Mouse (Mus musculus): ENCODE data around the gene Eddm3b. TPM values are rescaled to one million over a fixed set of nuclear protein-coding genes. Genes with fewer than 3 reads are reported as not detected.

Gene Eddm3b
- not detected in 2 replicates for polyA plus RNA-seq (2016; fragmentation: Nextera tagmentation; extraction: Ambion mirVana)

DNA sequence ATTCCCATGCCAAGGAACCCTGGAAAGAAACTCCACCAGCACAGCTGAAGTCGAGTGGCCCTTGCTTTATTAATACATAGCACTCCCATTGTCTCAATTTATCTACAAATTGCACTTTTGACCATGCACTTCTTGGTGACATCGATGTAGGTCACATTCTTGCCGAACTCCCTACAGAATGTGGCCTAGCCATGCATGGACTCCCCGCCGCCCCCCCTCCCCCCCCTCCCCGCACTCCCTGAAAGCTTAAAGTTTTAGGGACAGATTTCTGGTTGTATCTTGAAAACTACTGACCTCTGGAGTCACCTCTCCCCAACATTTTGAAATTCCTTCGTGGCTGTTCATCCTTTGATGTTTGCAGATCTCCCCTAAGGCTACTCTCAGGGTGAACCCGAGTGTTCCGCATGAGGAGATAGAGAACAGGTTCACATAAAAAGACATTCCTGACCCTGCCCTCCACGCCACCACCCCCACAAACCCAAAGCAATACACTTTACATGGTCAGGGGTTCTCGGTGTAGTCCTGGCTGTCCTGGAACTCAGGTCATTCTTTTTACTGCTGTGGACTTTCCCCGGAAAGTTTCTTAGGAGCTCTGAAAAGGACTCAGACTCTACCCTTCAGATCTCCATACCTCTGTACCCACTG lies at the start of gene Eddm3b:
Gene Eddm3b (plus strand): TSS at position 511 of the 645 bp plus-strand sequence.
- no peaks in the 10 kb centered on the region for H3K4me1 ChIP-seq (replicated peaks)
- no peak within 1 kb of the TSS for H3K9ac ChIP-seq
- H3K4me2 ChIP-seq = no peak within 1 kb of the TSS
- ATAC-seq (ENCODE audit: insufficient number of reproducible peaks, low FRiP score) = no peak
- H3K36me3 ChIP-seq = no peaks in the 10 kb centered on the region
- H3K27me3 ChIP-seq (replicated peaks) = no peaks in the 10 kb centered on the region
- no peak within 1 kb of the TSS for H3K27ac ChIP-seq (ENCODE audit: poor library complexity, severe bottlenecking)
- WGBS = 56% methylated on average over 12 of the region's 12 CpGs
- H3K9me3 ChIP-seq (replicated peaks) = peaks cover 3% of the 10 kb centered on the region; the same call in 1 of the 2 replicates
- no peak within 1 kb of the TSS for H3K4me3 ChIP-seq

DNA sequence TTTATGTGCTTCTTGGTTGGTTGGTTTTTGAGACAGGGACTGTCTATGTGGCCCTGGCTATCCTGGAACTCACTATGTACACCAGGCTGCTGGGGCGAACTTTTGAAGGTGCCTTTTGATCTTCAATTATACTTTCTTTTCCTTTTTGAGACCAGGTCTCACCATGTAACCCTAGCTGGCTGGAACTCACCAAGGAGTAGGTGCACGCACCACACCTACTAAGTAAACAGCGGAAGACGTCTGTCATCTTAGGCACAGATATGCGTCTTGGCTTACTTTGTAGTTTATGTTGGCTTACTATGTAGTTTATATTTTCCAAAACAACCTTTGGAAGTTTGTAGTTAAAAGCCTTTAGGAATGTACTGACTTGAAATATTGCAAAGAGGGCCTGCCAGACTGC lies 45.3 kb upstream of the Eddm3b start:
- Histone ChIP-seq H3K27me3 (replicated peaks) (0 out of 2 replicates have a peak, but pooled peaks cover 4% of the 10 kb centered on the region), H3K9ac (no peak overlapping the region), H3K27ac (ENCODE audit: poor library complexity, severe bottlenecking) (no peak overlapping the region), H3K36me3 (no peaks in the 10 kb centered on the region), H3K4me1 (replicated peaks) (0 out of 2 replicates have a peak, but pooled peaks cover 5% of the 10 kb centered on the region), H3K9me3 (replicated peaks) (no peaks in the 10 kb centered on the region), H3K4me3 (no peak overlapping the region), H3K4me2 (no peak overlapping the region)
- ATAC-seq (ENCODE audit: insufficient number of reproducible peaks, low FRiP score) = no peak
- WGBS = 83% methylated on average over 5 of the region's 5 CpGs

GRCm38 (mm10) chr14:51069617-51070016 lies 44.6 kb upstream of the Eddm3b start:
- ATAC-seq (ENCODE audit: insufficient number of reproducible peaks, low FRiP score) = no peak
- WGBS = 85% methylated on average over 2 of the region's 2 CpGs
- no peak overlapping the region for H3K27ac ChIP-seq (ENCODE audit: poor library complexity, severe bottlenecking)
- H3K36me3 ChIP-seq = no peaks in the 10 kb centered on the region
- H3K9me3 ChIP-seq (replicated peaks) = no peaks in the 10 kb centered on the region
- 0 out of 2 replicates have a peak, but pooled peaks cover 5% of the 10 kb centered on the region for H3K4me1 ChIP-seq (replicated peaks)
- no peak overlapping the region for H3K4me3 ChIP-seq
- H3K9ac ChIP-seq = no peak overlapping the region
- H3K27me3 ChIP-seq (replicated peaks) = 0 out of 2 replicates have a peak, but pooled peaks cover 4% of the 10 kb centered on the region
- H3K4me2 ChIP-seq = no peak overlapping the region

DNA sequence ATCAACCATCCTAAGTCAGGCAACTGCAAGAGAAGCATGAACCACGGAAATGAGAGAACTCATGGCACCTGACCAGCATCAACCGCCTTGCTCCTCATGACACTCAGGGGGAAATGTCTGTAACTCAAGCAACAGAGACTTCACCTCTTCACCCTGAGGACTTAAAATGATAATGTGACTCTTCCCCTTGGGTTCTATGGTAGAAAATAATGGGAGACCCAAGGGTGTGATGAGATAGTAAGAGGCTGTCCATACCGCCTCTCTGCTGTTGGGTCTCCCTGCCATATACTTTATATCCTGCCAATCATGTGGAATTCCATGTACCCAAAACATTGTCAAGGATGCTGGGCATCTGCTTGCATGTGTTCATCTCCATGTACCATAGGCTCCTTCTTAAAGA lies 39.9 kb upstream of the Eddm3b start, which contains the start of gene Olfr750:
Gene Olfr750 (minus strand): TSS at position 101 of the 400 bp plus-strand sequence.
- no peak within 1 kb of the TSS for H3K27ac ChIP-seq (ENCODE audit: poor library complexity, severe bottlenecking)
- H3K36me3 ChIP-seq = no peaks in the 10 kb centered on the region
- H3K9ac ChIP-seq = no peak within 1 kb of the TSS
- 76% methylated on average over 3 of the region's 3 CpGs for WGBS
- no peak within 1 kb of the TSS for H3K4me2 ChIP-seq
- H3K9me3 ChIP-seq (replicated peaks) = no peaks in the 10 kb centered on the region
- H3K4me3 ChIP-seq = no peak within 1 kb of the TSS
- no peaks in the 10 kb centered on the region for H3K4me1 ChIP-seq (replicated peaks)
- ATAC-seq (ENCODE audit: insufficient number of reproducible peaks, low FRiP score) = no peak
- 0 out of 2 replicates have a peak, but pooled peaks cover 7% of the 10 kb centered on the region for H3K27me3 ChIP-seq (replicated peaks)

DNA sequence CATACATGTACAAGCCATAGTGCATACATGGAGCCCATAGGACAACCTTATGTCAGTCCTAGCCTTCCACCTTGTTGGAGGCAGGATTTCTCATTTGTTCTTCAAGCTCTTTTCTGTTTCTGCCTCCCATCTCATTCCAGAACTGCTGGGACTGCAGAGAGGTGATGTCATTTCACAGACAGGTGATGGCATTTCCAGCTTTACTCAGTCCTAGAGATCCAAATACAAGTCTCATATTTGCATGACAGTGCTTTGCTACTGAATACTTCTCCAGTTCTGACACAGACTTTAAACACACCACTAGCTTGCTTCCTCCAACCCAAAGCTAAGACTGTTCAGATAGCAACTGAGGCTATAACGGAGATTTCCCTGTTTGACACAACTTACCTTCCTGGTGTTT lies 35.0 kb upstream of the Eddm3b start:
- Histone ChIP-seq H3K4me3 (no peak overlapping the region), H3K36me3 (no peaks in the 10 kb centered on the region), H3K4me2 (no peak overlapping the region), H3K27ac (ENCODE audit: poor library complexity, severe bottlenecking) (no peak overlapping the region), H3K9ac (no peak overlapping the region), H3K9me3 (replicated peaks) (no peaks in the 10 kb centered on the region), H3K4me1 (replicated peaks) (peaks cover 5% of the 10 kb centered on the region; the same call in 1 of the 2 replicates), H3K27me3 (replicated peaks) (peaks cover 16% of the 10 kb centered on the region)
- WGBS = 82% methylated on average over 1 of the region's 1 CpGs
- no peak for ATAC-seq (ENCODE audit: insufficient number of reproducible peaks, low FRiP score)

GRCm38 (mm10) chr14:51081035-51081434 lies 33.2 kb upstream of the Eddm3b start:
- no peak overlapping the region for H3K4me2 ChIP-seq
- H3K27me3 ChIP-seq (replicated peaks) = peaks cover 13% of the 10 kb centered on the region
- H3K9me3 ChIP-seq (replicated peaks) = no peaks in the 10 kb centered on the region
- ATAC-seq (ENCODE audit: insufficient number of reproducible peaks, low FRiP score) = no peak
- H3K9ac ChIP-seq = no peak overlapping the region
- no peaks in the 10 kb centered on the region for H3K36me3 ChIP-seq
- 77% methylated on average over 2 of the region's 2 CpGs for WGBS
- H3K4me1 ChIP-seq (replicated peaks) = peaks cover 5% of the 10 kb centered on the region; the same call in 1 of the 2 replicates
- H3K27ac ChIP-seq (ENCODE audit: poor library complexity, severe bottlenecking) = no peak overlapping the region
- no peak overlapping the region for H3K4me3 ChIP-seq

- peak; percentile 70 for ATAC-seq (ENCODE audit: insufficient number of reproducible peaks, low FRiP score)
- Histone ChIP-seq H3K4me1 (replicated peaks) (peaks cover 5% of the 10 kb centered on the region; the same call in 1 of the 2 replicates), H3K27ac (ENCODE audit: poor library complexity, severe bottlenecking) (no peak overlapping the region), H3K9me3 (replicated peaks) (no peaks in the 10 kb centered on the region), H3K9ac (peak overlapping the region; percentile 74), H3K27me3 (replicated peaks) (peaks cover 13% of the 10 kb centered on the region), H3K4me3 (peak overlapping the region; percentile 60), H3K4me2 (peak overlapping the region; percentile 88), H3K36me3 (no peaks in the 10 kb centered on the region)
- WGBS = 4% methylated on average over 40 of the region's 40 CpGs
These were observed 31.3 kb upstream of the Eddm3b start for GRCm38 (mm10) chr14:51082599-51083581.

GRCm38 (mm10) chr14:51083805-51084204 lies 30.4 kb upstream of the Eddm3b start:
- 13% methylated on average over 7 of the region's 7 CpGs for WGBS
- no peak for ATAC-seq (ENCODE audit: insufficient number of reproducible peaks, low FRiP score)
- no peak overlapping the region for H3K9ac ChIP-seq

GRCm38 (mm10) chr14:51085086-51085485 lies 29.1 kb upstream of the Eddm3b start:
- no peak overlapping the region for H3K4me2 ChIP-seq
- H3K9ac ChIP-seq = no peak overlapping the region
- H3K27ac ChIP-seq (ENCODE audit: poor library complexity, severe bottlenecking) = no peak overlapping the region
- 79% methylated on average over 2 of the region's 2 CpGs for WGBS
- no peak overlapping the region for H3K4me3 ChIP-seq
- no peaks in the 10 kb centered on the region for H3K9me3 ChIP-seq (replicated peaks)
- peaks cover 5% of the 10 kb centered on the region; the same call in 1 of the 2 replicates for H3K4me1 ChIP-seq (replicated peaks)
- ATAC-seq (ENCODE audit: insufficient number of reproducible peaks, low FRiP score) = no peak
- H3K36me3 ChIP-seq = no peaks in the 10 kb centered on the region
- H3K27me3 ChIP-seq (replicated peaks) = peaks cover 8% of the 10 kb centered on the region

More at GRCm38 (mm10) chr14:51083805-51084204, 30.4 kb upstream of the Eddm3b start:
- Histone ChIP-seq H3K4me2 (peak overlapping the region; percentile 88), H3K27ac (ENCODE audit: poor library complexity, severe bottlenecking) (no peak overlapping the region), H3K27me3 (replicated peaks) (peaks cover 13% of the 10 kb centered on the region), H3K4me3 (peak overlapping the region; percentile 60), H3K4me1 (replicated peaks) (peaks cover 5% of the 10 kb centered on the region; the same call in 1 of the 2 replicates), H3K36me3 (no peaks in the 10 kb centered on the region), H3K9me3 (replicated peaks) (no peaks in the 10 kb centered on the region)

DNA sequence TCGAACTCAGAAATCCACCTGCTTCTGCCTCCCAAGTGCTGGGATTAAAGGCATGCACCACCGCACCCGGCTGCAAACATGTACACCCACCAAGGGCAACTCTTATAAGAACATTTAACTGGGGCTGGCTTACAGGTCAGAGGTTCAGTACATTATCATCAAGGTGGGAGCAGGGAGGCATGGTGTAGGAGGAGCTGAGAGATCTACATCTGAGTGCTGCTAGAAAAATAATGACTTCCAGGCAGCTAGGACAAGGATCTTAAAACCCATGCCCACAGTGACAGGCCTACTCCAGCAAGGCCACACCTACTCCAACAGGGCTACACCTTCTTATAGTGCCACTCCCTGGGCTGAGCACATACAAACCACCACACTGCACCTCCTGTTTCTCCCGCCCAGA lies 28.3 kb upstream of the Eddm3b start:
- Histone ChIP-seq H3K4me1 (replicated peaks) (peaks cover 5% of the 10 kb centered on the region; the same call in 1 of the 2 replicates), H3K36me3 (no peaks in the 10 kb centered on the region), H3K27ac (ENCODE audit: poor library complexity, severe bottlenecking) (no peak overlapping the region), H3K4me2 (no peak overlapping the region), H3K4me3 (no peak overlapping the region), H3K9me3 (replicated peaks) (no peaks in the 10 kb centered on the region), H3K27me3 (replicated peaks) (0 out of 2 replicates have a peak, but pooled peaks cover 3% of the 10 kb centered on the region), H3K9ac (no peak overlapping the region)
- 77% methylated on average over 4 of the region's 4 CpGs for WGBS
- ATAC-seq (ENCODE audit: insufficient number of reproducible peaks, low FRiP score) = no peak

DNA sequence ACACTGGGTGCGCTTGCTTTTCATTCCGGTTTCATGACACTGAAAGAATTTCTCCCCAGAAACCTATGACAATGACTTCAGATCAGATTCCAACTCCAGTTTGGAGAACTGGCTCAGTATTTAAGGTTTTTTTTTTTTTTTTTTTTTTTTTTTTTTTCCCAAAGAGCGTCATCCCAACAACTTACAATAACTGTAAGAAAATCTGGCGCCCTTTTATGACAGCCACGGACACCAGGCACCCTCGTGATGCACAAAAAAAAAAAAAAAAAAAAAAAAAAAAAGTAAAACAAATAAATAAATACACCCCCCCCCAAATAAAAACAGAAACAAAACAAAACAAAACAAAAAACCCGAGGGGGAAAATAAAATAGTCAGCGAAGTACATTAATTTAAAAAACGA lies 26.5 kb upstream of the Eddm3b start:
- Histone ChIP-seq H3K4me2 (peak overlapping the region; percentile 78), H3K4me1 (replicated peaks) (peaks cover 4% of the 10 kb centered on the region; the same call in 1 of the 2 replicates), H3K4me3 (peak overlapping the region; percentile 75), H3K9ac (no peak overlapping the region), H3K36me3 (no peaks in the 10 kb centered on the region), H3K9me3 (replicated peaks) (no peaks in the 10 kb centered on the region), H3K27ac (ENCODE audit: poor library complexity, severe bottlenecking) (no peak overlapping the region), H3K27me3 (replicated peaks) (no peaks in the 10 kb centered on the region)
- WGBS = 14% methylated on average over 9 of the region's 9 CpGs
- ATAC-seq (ENCODE audit: insufficient number of reproducible peaks, low FRiP score) = no peak
